Mouse (Mus musculus): ENCODE measurements at regions not wholly inside any gene's neighbourhood (a gene's known extent, or its start where the extent isn't known, plus 50 kb on each side); places are given as distances from the start of the nearest gene placed in this dataset.

GRCm38 (mm10) chr5:103374162-103374561 is 50.8 kb upstream of the Ptpn13 start:
- DNase-seq (ENCODE audit: low spot score), result no peak
- Histone ChIP-seq H3K4me1 (peaks cover 21% of the 10 kb centered on the region; the same call in 1 of the 2 replicates), H3K4me3 (no peak overlapping the region), H3K27ac (no peak overlapping the region), H3K9me3 (no peaks in the 10 kb centered on the region), H3K36me3 (no peaks in the 10 kb centered on the region), H3K27me3 (ENCODE audit: insufficient read depth, poor library complexity, severe bottlenecking) (peaks cover 19% of the 10 kb centered on the region; the same call in 1 of the 2 replicates)
- 75% methylated on average over 6 of the region's 6 CpGs for WGBS

GRCm38 (mm10) chr5:103373089-103373488 is 51.9 kb upstream of the Ptpn13 start:
- no peaks in the 10 kb centered on the region for H3K9me3 ChIP-seq
- H3K27ac ChIP-seq, result no peak overlapping the region
- H3K4me3 ChIP-seq, result no peak overlapping the region
- 86% methylated on average over 4 of the region's 4 CpGs for WGBS
- no peaks in the 10 kb centered on the region for H3K36me3 ChIP-seq
- peaks cover 19% of the 10 kb centered on the region; the same call in 1 of the 2 replicates for H3K4me1 ChIP-seq
- no peak for DNase-seq (ENCODE audit: low spot score)
- peaks cover 19% of the 10 kb centered on the region; the same call in 1 of the 2 replicates for H3K27me3 ChIP-seq (ENCODE audit: insufficient read depth, poor library complexity, severe bottlenecking)

GRCm38 (mm10) chr5:103370456-103370855 is 54.5 kb upstream of the Ptpn13 start:
- Histone ChIP-seq H3K27me3 (ENCODE audit: insufficient read depth, poor library complexity, severe bottlenecking) (peaks cover 18% of the 10 kb centered on the region; the same call in 1 of the 2 replicates), H3K4me3 (no peak overlapping the region), H3K9me3 (no peaks in the 10 kb centered on the region), H3K36me3 (no peaks in the 10 kb centered on the region), H3K27ac (no peak overlapping the region), H3K4me1 (no peaks in the 10 kb centered on the region)
- DNase-seq (ENCODE audit: low spot score), result no peak
- WGBS, result 81% methylated on average over 4 of the region's 4 CpGs

GRCm38 (mm10) chr5:103368993-103369392 is 56.0 kb upstream of the Ptpn13 start:
- DNase-seq (ENCODE audit: low spot score), result no peak
- Histone ChIP-seq H3K36me3 (no peaks in the 10 kb centered on the region; the same call in 1 of the 2 replicates), H3K4me1 (peaks cover 10% of the 10 kb centered on the region), H3K27me3 (ENCODE audit: insufficient read depth, poor library complexity, severe bottlenecking) (peaks cover 5% of the 10 kb centered on the region; the same call in 1 of the 2 replicates), H3K27ac (no peak overlapping the region), H3K9me3 (0 out of 2 replicates have a peak, but pooled peaks cover 2% of the 10 kb centered on the region), H3K4me3 (no peak overlapping the region)
- 80% methylated on average over 10 of the region's 10 CpGs for WGBS

GRCm38 (mm10) chr5:103367201-103367671 is 57.8 kb upstream of the Ptpn13 start:
- Histone ChIP-seq H3K27me3 (ENCODE audit: insufficient read depth, poor library complexity, severe bottlenecking) (no peaks in the 10 kb centered on the region), H3K9me3 (0 out of 2 replicates have a peak, but pooled peaks cover 2% of the 10 kb centered on the region), H3K4me1 (peaks cover 10% of the 10 kb centered on the region), H3K27ac (no peak overlapping the region), H3K36me3 (no peaks in the 10 kb centered on the region; the same call in 1 of the 2 replicates), H3K4me3 (no peak overlapping the region)
- DNase-seq (ENCODE audit: low spot score), result no peak
- WGBS, result 61% methylated on average over 12 of the region's 12 CpGs

GRCm38 (mm10) chr5:103365700-103366448 is 59.1 kb upstream of the Ptpn13 start:
- no peak overlapping the region for H3K27ac ChIP-seq
- peaks cover 10% of the 10 kb centered on the region for H3K4me1 ChIP-seq
- no peak for DNase-seq (ENCODE audit: low spot score)
- 88% methylated on average over 19 of the region's 19 CpGs for WGBS
- H3K9me3 ChIP-seq, result 0 out of 2 replicates have a peak, but pooled peaks cover 2% of the 10 kb centered on the region
- no peaks in the 10 kb centered on the region for H3K27me3 ChIP-seq (ENCODE audit: insufficient read depth, poor library complexity, severe bottlenecking)
- H3K4me3 ChIP-seq, result no peak overlapping the region
- H3K36me3 ChIP-seq, result no peaks in the 10 kb centered on the region; the same call in 1 of the 2 replicates

- 0 out of 2 replicates have a peak, but pooled peaks cover 2% of the 10 kb centered on the region for H3K9me3 ChIP-seq
- H3K36me3 ChIP-seq, result no peaks in the 10 kb centered on the region; the same call in 1 of the 2 replicates
- DNase-seq (ENCODE audit: low spot score), result no peak
- H3K4me3 ChIP-seq, result peak overlapping the region; percentile 15; the same call in 1 of the 2 replicates
- 69% methylated on average over 21 of the region's 21 CpGs for WGBS
- H3K27me3 ChIP-seq (ENCODE audit: insufficient read depth, poor library complexity, severe bottlenecking), result no peaks in the 10 kb centered on the region
- H3K27ac ChIP-seq, result no peak overlapping the region
- H3K4me1 ChIP-seq, result peaks cover 10% of the 10 kb centered on the region
Measured at GRCm38 (mm10) chr5:103364791-103365699, 59.9 kb upstream of the Ptpn13 start.

GRCm38 (mm10) chr5:103360775-103361247 is 64.2 kb upstream of the Ptpn13 start:
- Histone ChIP-seq H3K9me3 (0 out of 2 replicates have a peak, but pooled peaks cover 2% of the 10 kb centered on the region), H3K27ac (no peak overlapping the region), H3K36me3 (no peaks in the 10 kb centered on the region; the same call in 1 of the 2 replicates), H3K27me3 (ENCODE audit: insufficient read depth, poor library complexity, severe bottlenecking) (no peaks in the 10 kb centered on the region), H3K4me1 (peaks cover 10% of the 10 kb centered on the region), H3K4me3 (no peak overlapping the region)
- WGBS, result 77% methylated on average over 13 of the region's 13 CpGs
- DNase-seq (ENCODE audit: low spot score), result no peak

- Histone ChIP-seq H3K36me3 (no peaks in the 10 kb centered on the region; the same call in 1 of the 2 replicates), H3K4me3 (no peak overlapping the region), H3K27ac (no peak overlapping the region), H3K4me1 (peaks cover 10% of the 10 kb centered on the region), H3K27me3 (ENCODE audit: insufficient read depth, poor library complexity, severe bottlenecking) (no peaks in the 10 kb centered on the region; the same call in 1 of the 2 replicates), H3K9me3 (0 out of 2 replicates have a peak, but pooled peaks cover 2% of the 10 kb centered on the region)
- DNase-seq (ENCODE audit: low spot score), result no peak
- 78% methylated on average over 10 of the region's 10 CpGs for WGBS
Measured at GRCm38 (mm10) chr5:103360360-103360759, 64.6 kb upstream of the Ptpn13 start.

- Histone ChIP-seq H3K27me3 (ENCODE audit: insufficient read depth, poor library complexity, severe bottlenecking) (no peaks in the 10 kb centered on the region; the same call in 1 of the 2 replicates), H3K9me3 (no peaks in the 10 kb centered on the region), H3K4me3 (no peak overlapping the region), H3K27ac (no peak overlapping the region), H3K36me3 (no peaks in the 10 kb centered on the region), H3K4me1 (no peaks in the 10 kb centered on the region)
- WGBS, result 73% methylated on average over 5 of the region's 5 CpGs
- no peak for DNase-seq (ENCODE audit: low spot score)
Measured at GRCm38 (mm10) chr5:103357558-103357957, 67.4 kb upstream of the Ptpn13 start.

- 61% methylated on average over 6 of the region's 6 CpGs for WGBS
- H3K27ac ChIP-seq, result no peak overlapping the region
- no peak overlapping the region for H3K4me3 ChIP-seq
- 0 out of 2 replicates have a peak, but pooled peaks cover 2% of the 10 kb centered on the region for H3K9me3 ChIP-seq
- H3K36me3 ChIP-seq, result no peaks in the 10 kb centered on the region
- H3K4me1 ChIP-seq, result no peaks in the 10 kb centered on the region
- no peak for DNase-seq (ENCODE audit: low spot score)
- no peaks in the 10 kb centered on the region; the same call in 1 of the 2 replicates for H3K27me3 ChIP-seq (ENCODE audit: insufficient read depth, poor library complexity, severe bottlenecking)
Measured at GRCm38 (mm10) chr5:103356500-103356899, 68.5 kb upstream of the Ptpn13 start.
